Comparison of ENCODE assay signal across 10 mouse cellular contexts in the genomic region with DNA sequence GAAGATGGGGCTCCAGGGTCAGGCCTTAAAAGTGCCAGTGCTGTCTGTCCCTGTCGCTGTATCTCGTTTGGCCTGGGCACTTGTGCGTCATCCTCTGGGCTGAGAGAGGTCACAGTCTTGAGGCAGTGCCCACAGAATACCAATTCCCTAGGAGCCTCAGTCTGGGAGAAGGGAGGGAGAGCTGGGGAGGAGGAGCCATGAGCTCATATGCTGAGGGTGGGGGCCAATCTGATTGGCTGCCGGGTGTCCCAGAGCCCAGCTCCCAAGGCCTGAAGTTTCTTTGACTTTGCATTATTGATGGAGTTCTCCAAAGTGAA. TPM values are rescaled to one million over a fixed set of nuclear protein-coding genes. Genes with fewer than 3 reads are reported as not detected.
DNase-seq lines count a peak whose midpoint lies in the region; ATAC-seq and TF ChIP-seq lines count a peak whose summit lies in the region.
"Had no signal": no experiment of that assay in that cellular context is flagged by ENCODE, and none has a peak within 500 bp of the region (broad histone marks: within the 10 kb centered on the region; RNA-seq: fewer than 3 reads in every experiment).

No protein-coding gene starts in this region.

- no peak for DNase-seq in testis, postnatal 14 days (ENCODE audit: low spot score)
- DNase-seq in embryonic facial prominence, embryonic 11.5 days (ENCODE audit: low spot score) = peak; percentile 43
- DNase-seq in urinary bladder, postnatal 36 days (ENCODE audit: low spot score in 2 of 2) = no peak

- H3K27ac ChIP-seq in testis, adult 2 months (ENCODE audit: control insufficient read depth, insufficient read depth, low read depth, low read length) = 0 out of 2 replicates have a peak overlapping the region, but pooled peaks have one; percentile 10
- no peak overlapping the region for H3K27ac ChIP-seq in embryonic facial prominence, embryonic 11.5 days (replicated peaks; ENCODE audit: low read depth, low read length)
- peak overlapping the region; percentile 64 for H3K27ac ChIP-seq in heart, embryonic 16.5 days (ENCODE audit: low read length)
- peak overlapping the region; percentile 77 for H3K27ac ChIP-seq in midbrain, embryonic 16.5 days (ENCODE audit: low read length)
- H3K27ac ChIP-seq: macrophage had no signal

- no peaks in the 10 kb centered on the region for H3K27me3 ChIP-seq in testis, adult 2 months (ENCODE audit: control insufficient read depth, insufficient read depth, low read length)
- H3K27me3 ChIP-seq in embryonic facial prominence, embryonic 11.5 days (ENCODE audit: control insufficient read depth, insufficient read depth, low read length) = no peaks in the 10 kb centered on the region
- H3K27me3 ChIP-seq in heart, embryonic 16.5 days (ENCODE audit: control insufficient read depth, insufficient read depth, low read length) = no peaks in the 10 kb centered on the region
- no peaks in the 10 kb centered on the region for H3K27me3 ChIP-seq in midbrain, embryonic 16.5 days (ENCODE audit: control insufficient read depth, insufficient read depth, low read depth, low read length)

- no peaks in the 10 kb centered on the region for H3K9me3 ChIP-seq in embryonic facial prominence, embryonic 11.5 days (replicated peaks; ENCODE audit: control insufficient read depth, low read length)
- no peaks in the 10 kb centered on the region for H3K9me3 ChIP-seq in heart, embryonic 16.5 days (replicated peaks; ENCODE audit: control insufficient read depth, low read length)
- H3K9me3 ChIP-seq in midbrain, embryonic 16.5 days (replicated peaks; ENCODE audit: control insufficient read depth, low read length, poor library complexity, severe bottlenecking) = no peaks in the 10 kb centered on the region

- TF ChIP-seq CTCF in testis, adult 2 months (IDR thresholded peaks at IDR 0.05; ENCODE audit: control insufficient read depth, insufficient read depth, insufficient replicate concordance, low read depth, low read length) = no peak

- no peak for ATAC-seq in embryonic facial prominence, embryonic 11.5 days (replicated peaks; ENCODE audit: insufficient number of reproducible peaks, low FRiP score, low TSS enrichment, low read depth)
- no peak; the same call in 1 of the 2 replicates for ATAC-seq in heart, embryonic 16.5 days (replicated peaks; ENCODE audit: extremely low read depth, insufficient read depth, low FRiP score)
- ATAC-seq in midbrain, embryonic 16.5 days = peak; percentile 57; the same call in 1 of the 2 replicates
- no peak for ATAC-seq in megakaryocyte progenitor cell, adult 5-6 weeks (replicated peaks; ENCODE audit: poor library complexity)

- TF ChIP-seq POLR2A in testis, adult 2 months (IDR thresholded peaks at IDR 0.05; ENCODE audit: control insufficient read depth, low read depth, low read length) = no peak

- peaks cover 4% of the 10 kb centered on the region for H3K4me1 ChIP-seq in testis, adult 2 months (ENCODE audit: control insufficient read depth, insufficient read depth, low read length)
- peaks cover 11% of the 10 kb centered on the region; the same call in 1 of the 2 replicates for H3K4me1 ChIP-seq in embryonic facial prominence, embryonic 11.5 days (ENCODE audit: control insufficient read depth, insufficient read depth, low read length)
- H3K4me1 ChIP-seq in heart, embryonic 16.5 days (ENCODE audit: control insufficient read depth, insufficient read depth, low read length) = peaks cover 55% of the 10 kb centered on the region
- no peaks in the 10 kb centered on the region; the same call in 1 of the 2 replicates for H3K4me1 ChIP-seq in midbrain, embryonic 16.5 days (ENCODE audit: control insufficient read depth, insufficient read depth, low read length)

- H3K4me3 ChIP-seq in testis, adult 2 months (ENCODE audit: control insufficient read depth, low read depth, low read length) = peak overlapping the region; percentile 25
- no peak overlapping the region for H3K4me3 ChIP-seq in embryonic facial prominence, embryonic 11.5 days (ENCODE audit: low read depth, low read length)
- no peak overlapping the region for H3K4me3 ChIP-seq in heart, embryonic 16.5 days (ENCODE audit: low read length)
- no peak overlapping the region for H3K4me3 ChIP-seq in midbrain, embryonic 16.5 days (ENCODE audit: low read depth, low read length)

- H3K9ac ChIP-seq in embryonic facial prominence, embryonic 11.5 days (replicated peaks; ENCODE audit: low read length) = no peak overlapping the region
- peak overlapping the region; percentile 39 for H3K9ac ChIP-seq in heart, embryonic 16.5 days (ENCODE audit: low read length)
- no peak overlapping the region for H3K9ac ChIP-seq in midbrain, embryonic 16.5 days (ENCODE audit: low read depth, low read length)

- WGBS in embryonic facial prominence, embryonic 11.5 days = 28% methylated on average over 4 of the region's 4 CpGs
- WGBS in heart, embryonic 16.5 days = 26% methylated on average over 4 of the region's 4 CpGs
- 16% methylated on average over 4 of the region's 4 CpGs for WGBS in midbrain, embryonic 16.5 days

- H3K36me3 ChIP-seq in testis, adult 2 months (ENCODE audit: control insufficient read depth, insufficient read depth, low read length) = no peaks in the 10 kb centered on the region
- no peaks in the 10 kb centered on the region for H3K36me3 ChIP-seq in embryonic facial prominence, embryonic 11.5 days (replicated peaks; ENCODE audit: control insufficient read depth, insufficient read depth, low read depth, low read length)
- H3K36me3 ChIP-seq in heart, embryonic 16.5 days (ENCODE audit: control insufficient read depth, insufficient read depth) = 0 out of 2 replicates have a peak, but pooled peaks cover 2% of the 10 kb centered on the region
- H3K36me3 ChIP-seq in midbrain, embryonic 16.5 days (ENCODE audit: control insufficient read depth, insufficient read depth, low read length) = no peaks in the 10 kb centered on the region

- no peak overlapping the region for H3K4me2 ChIP-seq in embryonic facial prominence, embryonic 11.5 days (ENCODE audit: low read depth, low read length)
- peak overlapping the region; percentile 63 for H3K4me2 ChIP-seq in heart, embryonic 16.5 days (ENCODE audit: low read depth, low read length)
- H3K4me2 ChIP-seq in midbrain, embryonic 16.5 days (ENCODE audit: low read length) = peak overlapping the region; percentile 28

RNA-seq across cellular contexts. Expression of gene Usp2, which starts 5.7 kb away (rescaled TPM):
- 597 and 615 TPM in 2 replicates for polyA plus RNA-seq in testis, adult 2 months (2012; rRNA removed)
- 12.7 and 13.1 TPM in 2 replicates for polyA plus RNA-seq in embryonic facial prominence, embryonic 11.5 days (2014; fragmentation: Nextera tagmentation; extraction: Ambion mirVana)
- 77.5 and 89.6 TPM in 2 replicates for polyA plus RNA-seq in heart, embryonic 16.5 days (2015; fragmentation: Nextera tagmentation; extraction: Ambion mirVana)
- 6.7 and 9.7 TPM in 2 replicates for polyA plus RNA-seq in midbrain, embryonic 16.5 days (2015; fragmentation: Nextera tagmentation; extraction: Ambion mirVana)
- total RNA-seq in megakaryocyte progenitor cell, adult 5-6 weeks (2015) = 5.5 and 16.4 TPM in 2 replicates
- 2.5 and 5.3 TPM in 2 replicates for total RNA-seq in megakaryocyte progenitor cell, adult 5-6 weeks (2017)

RNA-seq across cellular contexts. Expression of gene Mfrp, which starts 29.0 kb away (rescaled TPM):
- polyA plus RNA-seq in testis, adult 2 months (2012; rRNA removed) = 1.4 and 3.4 TPM in 2 replicates
- 0.17 and 0.32 TPM in 2 replicates for polyA plus RNA-seq in embryonic facial prominence, embryonic 11.5 days (2014; fragmentation: Nextera tagmentation; extraction: Ambion mirVana)
- 0.12 TPM in 1 of 2 replicates, not detected in the other for polyA plus RNA-seq in heart, embryonic 16.5 days (2015; fragmentation: Nextera tagmentation; extraction: Ambion mirVana)
- 0.15 and 0.16 TPM in 2 replicates for polyA plus RNA-seq in midbrain, embryonic 16.5 days (2015; fragmentation: Nextera tagmentation; extraction: Ambion mirVana)
- not detected in 2 replicates for total RNA-seq in megakaryocyte progenitor cell, adult 5-6 weeks (2015)
- total RNA-seq in megakaryocyte progenitor cell, adult 5-6 weeks (2017) = 0.12 TPM in 1 of 2 replicates, not detected in the other
- total RNA-seq: adrenal gland, adult 18-20 months; hematopoietic stem cell, adult 5-6 weeks had no signal
- polyA plus RNA-seq: macrophage had no signal

RNA-seq across cellular contexts. Expression of gene Thy1, which starts 29.4 kb away (rescaled TPM):
- 0.36 and 0.95 TPM in 2 replicates for polyA plus RNA-seq in testis, adult 2 months (2012; rRNA removed)
- 1.8 and 2.4 TPM in 2 replicates for polyA plus RNA-seq in embryonic facial prominence, embryonic 11.5 days (2014; fragmentation: Nextera tagmentation; extraction: Ambion mirVana)
- polyA plus RNA-seq in heart, embryonic 16.5 days (2015; fragmentation: Nextera tagmentation; extraction: Ambion mirVana) = 8.7 and 21.5 TPM in 2 replicates
- polyA plus RNA-seq in midbrain, embryonic 16.5 days (2015; fragmentation: Nextera tagmentation; extraction: Ambion mirVana) = 2.9 and 6.4 TPM in 2 replicates
- total RNA-seq in megakaryocyte progenitor cell, adult 5-6 weeks (2015) = 0.32 and 1.1 TPM in 2 replicates
- total RNA-seq in megakaryocyte progenitor cell, adult 5-6 weeks (2017) = 0.21 and 1.2 TPM in 2 replicates

RNA-seq across cellular contexts. Expression of gene C1qtnf5, which starts 34.5 kb away (rescaled TPM):
- 2.0 and 3.1 TPM in 2 replicates for polyA plus RNA-seq in testis, adult 2 months (2012; rRNA removed)
- 0.53 and 0.56 TPM in 2 replicates for polyA plus RNA-seq in embryonic facial prominence, embryonic 11.5 days (2014; fragmentation: Nextera tagmentation; extraction: Ambion mirVana)
- polyA plus RNA-seq in heart, embryonic 16.5 days (2015; fragmentation: Nextera tagmentation; extraction: Ambion mirVana) = 3.5 and 4.2 TPM in 2 replicates
- 4.6 and 5.5 TPM in 2 replicates for polyA plus RNA-seq in midbrain, embryonic 16.5 days (2015; fragmentation: Nextera tagmentation; extraction: Ambion mirVana)
- not detected in 2 replicates for total RNA-seq in megakaryocyte progenitor cell, adult 5-6 weeks (2015)
- not detected in 2 replicates for total RNA-seq in megakaryocyte progenitor cell, adult 5-6 weeks (2017)
- total RNA-seq: hematopoietic stem cell, adult 5-6 weeks had no signal
- polyA plus RNA-seq: macrophage had no signal

RNA-seq across cellular contexts. Expression of gene Gm49380, which starts 40.7 kb away (rescaled TPM):
- polyA plus RNA-seq in testis, adult 2 months (2012; rRNA removed) = 1.2 and 1.6 TPM in 2 replicates
- polyA plus RNA-seq in embryonic facial prominence, embryonic 11.5 days (2014; fragmentation: Nextera tagmentation; extraction: Ambion mirVana) = 0.08 TPM in 1 of 2 replicates, not detected in the other
- polyA plus RNA-seq in heart, embryonic 16.5 days (2015; fragmentation: Nextera tagmentation; extraction: Ambion mirVana) = 0.07 and 0.20 TPM in 2 replicates
- polyA plus RNA-seq in midbrain, embryonic 16.5 days (2015; fragmentation: Nextera tagmentation; extraction: Ambion mirVana) = 0.10 and 0.15 TPM in 2 replicates
- total RNA-seq in megakaryocyte progenitor cell, adult 5-6 weeks (2015) = not detected in 2 replicates
- not detected in 2 replicates for total RNA-seq in megakaryocyte progenitor cell, adult 5-6 weeks (2017)
- total RNA-seq: hematopoietic stem cell, adult 5-6 weeks had no signal
